Mouse (Mus musculus) ES-E14 (cell line): Measurements from ENCODE around the gene Col2a1.

ENCODE experiments used
- HCFC1 ChIP-seq: IDR thresholded peaks from 2 replicates; pipeline ENCODE4 v1.6.1; 2012; ENCODE audit warnings: low read length, inconsistent platforms, borderline replicate concordance; ENCODE audit not compliant: insufficient read depth
- MAFK ChIP-seq: IDR thresholded peaks from 2 replicates; pipeline ENCODE4 v1.6.1; 2014; ENCODE audit warnings: mild to moderate bottlenecking, low read depth, low read length, inconsistent platforms; ENCODE audit not compliant: insufficient read depth
- ZC3H11A ChIP-seq: IDR thresholded peaks from 2 replicates; pipeline ENCODE4 v1.6.1; 2012; ENCODE audit warnings: low read depth, mild to moderate bottlenecking, inconsistent platforms, low read length, borderline replicate concordance
- ZNF384 ChIP-seq: IDR thresholded peaks from 2 replicates; pipeline ENCODE4 v1.6.1; 2012; ENCODE audit warnings: low read depth, low read length, inconsistent platforms

GRCm38 (mm10) chr15:97990124-97990523 is 14.4 kb downstream of the Col2a1 start:
- TF ChIP-seq ZC3H11A (no peak), MAFK (no peak), HCFC1 (no peak), ZNF384 (no peak)
